Mouse (Mus musculus): ENCODE data around the gene Ifi211.
"Not testable (repeated sequence)": the region's sequence is repeated elsewhere in the genome, so short reads cannot be mapped to it uniquely, and the experiment has no call there.

Gene Ifi211

DNA sequence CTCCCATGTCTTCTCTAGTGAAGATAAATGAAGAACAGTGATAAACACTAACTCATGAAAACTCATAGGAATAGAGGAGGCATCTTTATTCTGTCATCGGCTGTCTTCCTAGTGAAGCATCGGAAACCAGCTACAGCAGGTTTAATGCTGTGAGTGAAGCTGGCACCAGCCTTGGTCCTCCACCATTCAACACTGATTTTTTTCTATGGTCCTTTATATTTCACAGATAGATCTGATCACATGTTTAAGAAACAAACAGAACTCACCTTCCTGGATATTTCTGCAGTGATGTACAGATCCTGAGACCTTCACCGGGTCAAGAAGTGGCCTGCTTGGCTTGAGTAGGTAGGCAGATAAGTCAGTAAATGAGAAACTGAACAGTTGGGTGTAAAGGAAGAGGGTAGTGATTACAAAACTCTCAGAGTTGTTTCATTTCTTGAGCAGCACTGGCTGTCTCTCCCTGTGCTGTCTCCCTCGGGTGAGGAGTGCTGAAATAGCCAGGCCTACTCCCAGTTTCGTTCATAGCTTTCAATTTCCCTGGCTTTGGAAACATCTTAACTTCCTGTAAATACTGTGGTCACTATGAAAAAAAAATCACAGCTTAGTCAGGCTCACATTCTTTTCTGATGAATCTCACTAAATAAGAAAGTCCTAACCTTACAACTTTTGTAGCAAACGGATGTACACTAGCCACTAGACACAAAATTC lies at the start of gene Ifi211:
TSS of gene Ifi211 (minus strand) at position 499 of the 708 bp plus-strand sequence.
- DNase-seq (ENCODE audit: low spot score in 2 of 2), result not testable (repeated sequence)

GRCm38 (mm10) chr1:173961491-173961890 lies 48.6 kb upstream of the Ifi211 start:
- not testable (repeated sequence) for DNase-seq (ENCODE audit: low spot score in 2 of 2)

- DNase-seq (ENCODE audit: low spot score in 2 of 2), result not testable (repeated sequence)
These were observed 47.2 kb upstream of the Ifi211 start for GRCm38 (mm10) chr1:173959998-173960397.

DNA sequence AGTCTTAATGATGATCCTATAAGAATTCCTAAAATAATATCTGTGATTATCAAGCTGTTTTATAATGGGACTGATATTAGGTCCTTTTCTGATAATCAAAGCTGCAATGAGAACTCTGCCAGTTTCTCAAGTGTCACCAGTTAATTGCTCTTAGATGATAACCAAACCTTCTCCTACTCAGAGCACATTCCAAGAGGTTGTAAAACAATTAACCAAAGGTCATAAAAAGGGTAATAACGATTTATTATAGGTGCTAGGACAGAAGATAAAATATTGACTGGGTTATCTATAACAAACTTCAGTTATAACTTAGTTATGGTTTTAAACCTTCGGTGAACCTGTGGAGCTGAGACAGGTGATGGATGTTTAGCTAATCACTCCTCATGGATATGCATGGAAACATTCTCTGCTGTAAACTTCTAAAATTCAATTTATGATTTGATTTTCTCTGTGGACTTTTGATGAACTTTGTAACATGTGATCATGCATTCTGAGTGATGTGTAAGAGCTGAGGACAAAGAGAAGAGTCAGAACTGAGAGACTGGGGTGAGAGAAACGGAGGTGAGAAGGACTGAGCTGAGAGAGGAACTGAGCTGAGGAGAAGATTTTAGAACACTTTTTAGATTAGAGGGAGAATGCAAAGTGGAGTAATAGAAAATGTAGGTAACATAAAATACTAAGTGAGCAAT lies 43.1 kb upstream of the Ifi211 start:
- DNase-seq (ENCODE audit: low spot score in 2 of 2), result not testable (repeated sequence)

DNA sequence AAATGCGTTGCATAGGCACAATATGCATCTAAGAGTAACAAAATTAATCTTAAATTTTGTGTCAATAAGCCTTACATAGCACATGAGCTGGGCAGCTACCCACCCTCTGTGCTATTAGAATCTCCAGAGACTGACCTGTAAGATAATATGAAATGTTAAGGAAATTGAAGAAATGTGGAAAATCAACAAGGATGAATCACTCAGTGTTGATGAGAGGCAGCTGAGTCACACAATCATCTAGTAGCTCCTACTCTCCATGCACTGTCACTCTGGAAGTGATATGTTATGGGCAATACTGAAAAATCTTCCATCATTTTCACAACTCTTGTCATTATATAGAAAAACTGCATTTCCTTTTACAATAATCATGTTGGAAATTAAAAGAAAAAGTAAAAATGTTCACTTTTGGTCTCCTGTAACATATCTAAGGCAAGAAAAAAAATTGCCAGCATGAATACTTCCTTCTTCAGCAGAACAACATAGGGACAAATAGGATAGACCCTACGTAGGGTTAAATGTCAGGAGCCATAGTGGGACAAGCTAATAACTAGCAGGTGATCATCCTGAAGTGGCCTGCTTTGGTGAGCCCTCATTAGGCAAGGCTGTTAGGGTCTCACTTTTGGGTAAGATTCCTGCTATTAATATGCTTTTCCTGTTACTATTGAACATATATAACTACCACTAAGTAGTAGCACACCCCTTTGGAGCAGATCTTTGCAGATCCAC lies 42.4 kb upstream of the Ifi211 start:
- DNase-seq (ENCODE audit: low spot score in 2 of 2), result no peak

DNA sequence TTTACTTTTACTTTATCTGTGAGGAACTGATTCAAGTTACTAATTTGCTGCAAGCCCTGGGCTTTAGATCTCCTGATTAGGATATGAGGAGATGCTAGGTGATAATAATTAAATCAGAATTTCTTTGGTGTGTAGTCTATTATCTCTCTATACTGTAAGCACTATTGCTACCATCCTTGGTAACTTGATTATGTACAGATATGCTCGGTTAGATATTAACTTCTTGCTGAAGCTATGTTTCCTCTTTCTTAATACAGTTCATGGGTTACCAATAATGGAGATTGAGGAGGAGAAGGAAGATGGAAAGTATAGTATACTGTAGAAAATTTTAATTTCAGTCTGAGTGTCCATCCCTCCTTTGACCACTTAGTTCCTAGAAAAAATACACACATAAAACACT lies 40.7 kb upstream of the Ifi211 start:
- DNase-seq (ENCODE audit: low spot score in 2 of 2), result no peak

- DNase-seq (ENCODE audit: low spot score in 2 of 2), result not testable (repeated sequence)
These were observed 36.2 kb upstream of the Ifi211 start for GRCm38 (mm10) chr1:173949044-173949443.

GRCm38 (mm10) chr1:173942780-173943066 lies 29.9 kb upstream of the Ifi211 start:
- DNase-seq (ENCODE audit: low spot score in 2 of 2), result not testable (repeated sequence)

DNA sequence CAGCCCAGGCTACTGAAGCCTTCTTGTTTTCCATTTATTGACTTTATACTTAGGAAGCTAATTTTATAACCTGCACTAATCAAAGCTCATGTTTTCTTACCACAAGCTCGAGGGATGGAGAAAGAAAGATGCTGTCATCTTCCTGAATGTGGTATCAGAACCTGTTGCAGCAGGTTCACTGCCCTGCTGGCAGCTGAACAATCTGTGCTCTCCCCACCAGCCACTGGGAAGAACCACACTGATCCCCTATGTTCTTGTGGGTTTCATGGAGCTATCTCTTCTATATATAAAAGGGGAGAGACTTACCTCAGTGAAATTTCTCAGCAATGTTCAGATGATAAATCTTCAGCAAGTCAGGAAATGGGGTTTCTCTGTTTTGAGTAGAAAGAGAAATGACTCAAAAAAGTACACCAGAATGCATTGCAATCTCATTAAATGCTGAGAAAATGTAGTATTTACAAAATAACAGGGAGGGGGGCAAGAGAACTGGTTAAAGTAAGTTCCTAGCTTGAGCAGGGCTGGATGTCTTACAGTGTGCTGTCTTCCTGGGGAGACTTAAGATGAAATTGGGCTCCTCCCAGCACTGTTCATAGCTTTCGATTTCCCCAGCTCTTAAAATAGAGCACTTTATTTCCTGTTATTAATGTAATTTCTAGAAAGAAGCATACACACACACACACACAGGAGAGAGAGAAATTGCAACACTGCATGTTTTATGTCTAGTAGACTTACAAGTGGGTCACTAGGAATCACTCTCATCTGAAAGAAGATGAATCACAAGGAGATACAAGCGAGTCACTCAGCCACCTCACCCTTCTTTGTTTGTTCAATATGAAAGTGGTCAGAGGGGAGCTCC lies 29.3 kb upstream of the Ifi211 start, which contains the start of the genes Mndal and Ifi203:
TSS of gene Mndal (minus strand) at position 568 of the 856 bp plus-strand sequence.
TSS of gene Ifi203 (minus strand) at position 749 of the 856 bp plus-strand sequence.
- not testable (repeated sequence) for DNase-seq (ENCODE audit: low spot score in 2 of 2)

- DNase-seq (ENCODE audit: low spot score in 2 of 2), result not testable (repeated sequence)
These were observed 28.7 kb upstream of the Ifi211 start for GRCm38 (mm10) chr1:173941522-173941921.

DNA sequence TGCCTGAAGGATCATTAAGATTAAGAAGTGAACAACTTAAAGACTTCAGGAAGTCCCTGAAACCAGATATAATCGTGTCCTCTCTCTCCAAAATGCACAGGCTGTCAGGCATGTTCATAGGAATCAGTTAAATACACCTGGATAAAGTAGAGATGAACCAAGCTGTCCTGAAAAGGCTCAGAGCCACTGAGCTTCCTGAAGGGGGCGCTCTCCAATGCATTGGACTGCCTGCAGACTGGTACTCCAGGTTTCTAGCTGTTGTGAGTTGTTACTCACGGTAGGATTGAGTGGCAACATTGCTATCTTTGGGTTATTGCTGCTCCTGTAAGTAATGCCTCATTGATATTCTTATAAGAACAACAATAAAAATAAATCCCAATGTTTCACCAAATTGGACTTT lies 6.4 kb upstream of the Ifi211 start:
- not testable (repeated sequence) for DNase-seq (ENCODE audit: low spot score in 2 of 2)

DNA sequence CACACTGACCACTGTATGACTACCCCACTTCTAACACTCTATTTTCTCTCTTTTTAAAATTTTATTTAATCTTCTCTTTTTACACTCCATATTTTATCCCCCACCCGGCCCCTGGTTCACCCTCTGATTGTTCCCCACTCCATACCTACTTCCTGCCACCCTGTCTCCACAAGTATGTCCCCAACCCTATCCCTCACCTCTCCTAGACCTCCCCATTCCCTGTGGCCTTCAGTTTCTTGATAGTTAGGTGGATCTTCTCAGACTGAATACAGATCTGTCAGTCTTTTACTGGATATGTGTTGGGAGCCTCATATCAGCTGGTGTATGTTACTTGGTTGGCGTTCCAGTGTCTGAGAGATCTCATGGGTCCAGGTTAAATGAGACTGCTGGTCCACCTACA lies 1.7 kb upstream of the Ifi211 start:
- no peak for DNase-seq (ENCODE audit: low spot score in 2 of 2)

- DNase-seq (ENCODE audit: low spot score in 2 of 2), result not testable (repeated sequence)
These were observed 478 bp upstream of the Ifi211 start for GRCm38 (mm10) chr1:173913256-173913791.

DNA sequence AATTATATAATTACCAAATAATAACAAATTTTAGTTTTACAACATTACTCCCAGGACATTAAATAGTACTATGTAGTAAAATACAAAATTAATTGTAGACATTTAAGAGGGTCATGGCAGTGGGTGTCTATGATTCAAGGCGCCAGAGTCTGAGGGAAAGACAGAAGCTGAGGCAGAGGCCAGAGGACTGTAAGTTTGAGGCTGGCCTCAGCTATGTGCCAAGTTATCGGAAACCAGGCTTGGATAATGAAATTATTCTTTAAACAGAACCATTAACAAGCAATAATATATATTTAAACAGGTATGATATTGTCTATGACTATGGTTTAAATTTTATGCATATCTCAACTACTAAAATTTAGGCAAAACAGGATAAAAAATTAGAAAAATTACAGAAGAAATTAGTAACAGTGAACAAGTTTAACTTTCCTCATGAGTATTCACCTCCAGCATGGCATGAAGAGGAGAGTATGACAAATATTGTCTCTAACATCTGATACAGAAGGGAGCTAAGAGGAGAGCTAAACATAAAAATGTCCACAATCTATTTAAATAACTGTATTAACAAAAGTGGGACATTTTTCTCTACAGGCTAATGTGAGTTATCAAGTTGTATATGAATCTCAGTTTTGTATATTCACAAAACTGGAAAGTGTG lies 910 bp downstream of the Ifi211 start:
- no peak for DNase-seq (ENCODE audit: low spot score in 2 of 2)

GRCm38 (mm10) chr1:173908390-173908789 lies 4.5 kb downstream of the Ifi211 start:
- not testable (repeated sequence) for DNase-seq (ENCODE audit: low spot score in 2 of 2)

GRCm38 (mm10) chr1:173905885-173906284 lies 7.0 kb downstream of the Ifi211 start:
- DNase-seq (ENCODE audit: low spot score in 2 of 2), result not testable (repeated sequence)

DNA sequence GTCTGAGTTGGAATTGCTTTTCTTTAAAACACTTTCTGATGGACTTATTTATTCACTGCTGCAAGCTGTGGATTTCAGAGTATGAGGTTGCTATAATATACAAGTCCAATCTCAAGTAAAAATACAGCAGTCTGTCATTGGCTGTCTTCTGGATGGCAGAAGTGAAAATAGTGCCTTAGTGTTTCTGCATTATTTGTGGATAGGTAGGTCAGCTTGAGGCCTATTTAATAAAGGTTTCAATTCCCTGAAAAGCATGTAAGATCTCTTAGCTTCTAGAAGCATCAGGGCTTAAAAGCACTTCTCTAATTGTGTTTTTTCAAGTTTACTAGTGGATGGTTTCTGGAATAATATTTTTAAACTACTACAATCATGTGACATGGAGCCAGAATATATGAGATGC lies 23.1 kb downstream of the Ifi211 start:
- DNase-seq (ENCODE audit: low spot score in 2 of 2), result not testable (repeated sequence)

- DNase-seq (ENCODE audit: low spot score in 2 of 2), result not testable (repeated sequence)
These were observed 25.6 kb downstream of the Ifi211 start for GRCm38 (mm10) chr1:173887026-173887787.

DNA sequence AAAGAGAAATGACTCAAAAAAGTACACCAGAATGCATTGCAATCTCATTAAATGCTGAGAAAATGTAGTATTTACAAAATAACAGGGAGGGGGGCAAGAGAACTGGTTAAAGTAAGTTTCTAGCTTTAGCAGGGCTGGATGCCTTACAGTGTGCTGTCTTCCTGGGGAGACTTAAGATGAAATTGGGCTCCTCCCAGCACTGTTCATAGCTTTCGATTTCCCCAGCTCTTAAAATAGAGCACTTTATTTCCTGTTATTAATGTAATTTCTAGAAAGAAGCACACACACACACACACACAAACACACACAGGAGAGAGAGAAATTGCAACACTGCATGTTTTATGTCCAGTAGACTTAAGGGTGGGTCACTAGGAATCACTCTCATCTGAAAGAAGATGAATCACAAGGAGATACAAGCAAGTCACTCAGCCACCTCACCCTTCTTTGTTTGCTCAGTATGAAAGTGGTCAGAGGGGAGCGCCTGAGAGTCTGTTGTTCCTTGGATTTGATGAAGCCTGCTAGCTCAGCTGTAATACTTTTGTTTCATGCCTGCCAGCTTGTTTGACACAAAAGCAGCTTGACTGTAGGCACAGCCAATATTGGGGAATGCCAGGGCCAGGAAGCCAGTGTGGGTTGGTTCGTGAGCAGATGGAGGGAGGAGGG lies 32.7 kb downstream of the Ifi211 start:
- not testable (repeated sequence) for DNase-seq (ENCODE audit: low spot score in 2 of 2)

All from frontal cortex, postnatal 25 days (tissue).